14 mouse cellular contexts compared by ENCODE assay signal in genomic region chr15:10399795-10400194, GRCm38 (mm10). TPM values are rescaled to one million over a fixed set of nuclear protein-coding genes. Genes with fewer than 3 reads are reported as not detected.
DNase-seq lines count a peak whose midpoint lies in the region; ATAC-seq and TF ChIP-seq lines count a peak whose summit lies in the region.
"Had no signal": no experiment of that assay in that cellular context is flagged by ENCODE, and none has a peak within 500 bp of the region (broad histone marks: within the 10 kb centered on the region; RNA-seq: fewer than 3 reads in every experiment).

No protein-coding gene starts in this region.

- no peaks in the 10 kb centered on the region for H3K4me1 ChIP-seq in lung, embryonic 14.5 days (ENCODE audit: insufficient read depth)
- H3K4me1 ChIP-seq: heart, embryonic 12.5 days; midbrain, embryonic 10.5 days; neural tube, embryonic 12.5 days had no signal

- H3K9ac ChIP-seq in lung, embryonic 14.5 days, result no peak overlapping the region
- H3K9ac ChIP-seq: heart, embryonic 12.5 days; neural tube, embryonic 12.5 days had no signal

- no peak overlapping the region for H3K27ac ChIP-seq in lung, embryonic 14.5 days (ENCODE audit: low read depth)
- H3K27ac ChIP-seq: midbrain, embryonic 10.5 days; neural tube, embryonic 12.5 days had no signal

- no peak for TF ChIP-seq CTCF in lung, embryonic 14.5 days (IDR thresholded peaks at IDR 0.05; ENCODE audit: low read depth)

- no peaks in the 10 kb centered on the region for H3K36me3 ChIP-seq in lung, embryonic 14.5 days (ENCODE audit: insufficient read depth)
- H3K36me3 ChIP-seq: heart, embryonic 12.5 days; midbrain, embryonic 10.5 days; neural tube, embryonic 12.5 days had no signal

- H3K4me3 ChIP-seq in lung, embryonic 14.5 days (ENCODE audit: low read depth, low read length), result no peak overlapping the region
- H3K4me3 ChIP-seq: heart, embryonic 12.5 days; midbrain, embryonic 10.5 days; neural tube, embryonic 12.5 days had no signal

- no peak for ATAC-seq in lung, embryonic 14.5 days (ENCODE audit: insufficient read depth)
- no peak for ATAC-seq in erythroblast, adult 5-6 weeks (replicated peaks; ENCODE audit: low FRiP score, poor library complexity, severe bottlenecking)

- DNase-seq in NIH3T3 (ENCODE audit: low read depth), result peak; percentile 22
- DNase-seq in adrenal gland, postnatal 36 days, result peak; percentile 32
- peak; percentile 78 to 89 for DNase-seq in kidney, postnatal 25 days
- DNase-seq in lung, embryonic 14.5 days, result peak; percentile 15
- no peak for DNase-seq in spleen, adult 18-20 months
- DNase-seq in layer of hippocampus, postnatal 10 days (ENCODE audit: low spot score in 2 of 2), result no peak
- DNase-seq: cerebellum, adult 9-10 months; right cerebral cortex, postnatal 14 days had no signal

- no peak overlapping the region for H3K4me2 ChIP-seq in lung, embryonic 14.5 days
- H3K4me2 ChIP-seq: heart, embryonic 12.5 days; neural tube, embryonic 12.5 days had no signal

- 56% methylated on average over 2 of the region's 2 CpGs for WGBS in lung, embryonic 14.5 days

- H3K27me3 ChIP-seq in lung, embryonic 14.5 days (ENCODE audit: insufficient read depth, low read length), result no peaks in the 10 kb centered on the region
- H3K27me3 ChIP-seq: heart, embryonic 12.5 days; neural tube, embryonic 12.5 days had no signal

- no peaks in the 10 kb centered on the region for H3K9me3 ChIP-seq in lung, embryonic 14.5 days (ENCODE audit: low read depth, low read length)
- H3K9me3 ChIP-seq: heart, embryonic 12.5 days; midbrain, embryonic 10.5 days; neural tube, embryonic 12.5 days had no signal

RNA-seq across cellular contexts. Expression of gene Agxt2, which starts 41.5 kb away (rescaled TPM):
- total RNA-seq in adrenal gland, postnatal 36 days (2021), result 1 to 10 TPM; 1.5 to 3.6 TPM
- polyA plus RNA-seq in lung, embryonic 14.5 days (2014; fragmentation: Nextera tagmentation; extraction: Ambion mirVana), result not detected in 2 replicates
- not detected in 2 replicates for total RNA-seq in erythroblast, adult 5-6 weeks (2015; ENCODE audit: low replicate concordance)
- total RNA-seq in erythroblast, adult 5-6 weeks (2017; ENCODE audit: low replicate concordance), result not detected in 2 replicates
- not detected for total RNA-seq in layer of hippocampus, postnatal 10 days (2021)
- total RNA-seq: left cerebral cortex, postnatal 25 days had no signal
- polyA plus RNA-seq: embryonic facial prominence, embryonic 14.5 days; heart, embryonic 12.5 days; midbrain, embryonic 10.5 days; neural tube, embryonic 12.5 days had no signal

Comparison
In these comparisons a context has a peak if more than half of its experiments do, and no peak if none do; other contexts are left out.
1. DNase-seq: peak in NIH3T3 (single experiment), adrenal gland, postnatal 36 days (2 of 2), kidney, postnatal 25 days (2 of 2) and lung, embryonic 14.5 days (single experiment); none in spleen, adult 18-20 months (0 of 2) and layer of hippocampus, postnatal 10 days (0 of 2).